Mouse (Mus musculus): ENCODE measurements around the gene Ccr6. TPM values are rescaled to one million over a fixed set of nuclear protein-coding genes. Genes with fewer than 3 reads are reported as not detected.
A peak's percentile ranks its signal among the peaks of the same experiment; 100 is the strongest.

Ccr6 gene
- total RNA-seq, 2 experiments from 2014 or later, result not detected

- no peak for DNase-seq (ENCODE audit: low spot score in 2 of 2)
- intact Hi-C loops (cut with DNase I), result no loop called here
These were observed 41.4 kb downstream of the Ccr6 start for GRCm38 (mm10) chr17:8277266-8277665.

- no peak for DNase-seq (ENCODE audit: low spot score in 2 of 2)
These were observed 42.5 kb downstream of the Ccr6 start for GRCm38 (mm10) chr17:8278356-8278755.

GRCm38 (mm10) chr17:8282821-8283525 lies 47.1 kb downstream of the Ccr6 start, which contains the start of gene Mpc1:
Gene Mpc1, plus strand, starts transcription at chr17:8282904.
- intact Hi-C loops (cut with DNase I), result loop anchor here (1.0 kb wide), 1 partner anchor 85 kb away; no protein-coding TSS in a partner anchor

More at GRCm38 (mm10) chr17:8278356-8278755, 42.5 kb downstream of the Ccr6 start:
- intact Hi-C loops (cut with DNase I), result no loop called here

GRCm38 (mm10) chr17:8283526-8284253 lies 47.8 kb downstream of the Ccr6 start:
- intact Hi-C loops (cut with DNase I), result loop anchor here (1.0 kb wide), 1 partner anchor 85 kb away; no protein-coding TSS in a partner anchor

More at GRCm38 (mm10) chr17:8282821-8283525, 47.1 kb downstream of the Ccr6 start, which contains the start of gene Mpc1:
- peak; percentile 94 to 97 for DNase-seq (ENCODE audit: low spot score in 2 of 2)

GRCm38 (mm10) chr17:8284254-8284661 lies 48.4 kb downstream of the Ccr6 start:
- peak in 1 of 2 experiments; percentile 24 for DNase-seq (ENCODE audit: low spot score in 2 of 2)
- intact Hi-C loops (cut with DNase I), result no loop called here

More at GRCm38 (mm10) chr17:8283526-8284253, 47.8 kb downstream of the Ccr6 start:
- DNase-seq (ENCODE audit: low spot score in 2 of 2), result peak; percentile 97

- DNase-seq (ENCODE audit: low spot score in 2 of 2), result no peak
- intact Hi-C loops (cut with DNase I), result no loop called here
These were observed 49.2 kb downstream of the Ccr6 start for GRCm38 (mm10) chr17:8285056-8285455.

GRCm38 (mm10) chr17:8286987-8287386 lies 51.1 kb downstream of the Ccr6 start:
- intact Hi-C loops (cut with DNase I), result no loop called here
- no peak for DNase-seq (ENCODE audit: low spot score in 2 of 2)

- DNase-seq (ENCODE audit: low spot score in 2 of 2), result no peak
- intact Hi-C loops (cut with DNase I), result no loop called here
These were observed 54.3 kb downstream of the Ccr6 start for GRCm38 (mm10) chr17:8289993-8290679.

GRCm38 (mm10) chr17:8290736-8291135 lies 54.9 kb downstream of the Ccr6 start:
- no peak for DNase-seq (ENCODE audit: low spot score in 2 of 2)

GRCm38 (mm10) chr17:8295825-8296224 lies 60.0 kb downstream of the Ccr6 start:
- DNase-seq (ENCODE audit: low spot score in 2 of 2), result no peak
- intact Hi-C loops (cut with DNase I), result no loop called here

More at GRCm38 (mm10) chr17:8290736-8291135, 54.9 kb downstream of the Ccr6 start:
- intact Hi-C loops (cut with DNase I), result no loop called here

GRCm38 (mm10) chr17:8296313-8296844 lies 60.5 kb downstream of the Ccr6 start:
- no peak for DNase-seq (ENCODE audit: low spot score in 2 of 2)
- intact Hi-C loops (cut with DNase I), result no loop called here

- intact Hi-C loops (cut with DNase I), result no loop called here
- DNase-seq (ENCODE audit: low spot score in 2 of 2), result no peak
These were observed 61.9 kb downstream of the Ccr6 start for GRCm38 (mm10) chr17:8297746-8298145.

- intact Hi-C loops (cut with DNase I), result no loop called here
- DNase-seq (ENCODE audit: low spot score in 2 of 2), result no peak
These were observed 62.4 kb downstream of the Ccr6 start for GRCm38 (mm10) chr17:8298281-8298680.

- intact Hi-C loops (cut with DNase I), result no loop called here
These were observed 63.7 kb downstream of the Ccr6 start for GRCm38 (mm10) chr17:8299524-8299923.

GRCm38 (mm10) chr17:8301515-8301914 lies 65.7 kb downstream of the Ccr6 start:
- intact Hi-C loops (cut with DNase I), result loop anchor here (5.0 kb wide), 1 partner anchor 34 kb away; no protein-coding TSS in a partner anchor
- no peak for DNase-seq (ENCODE audit: low spot score in 2 of 2)

More at GRCm38 (mm10) chr17:8299524-8299923, 63.7 kb downstream of the Ccr6 start:
- no peak for DNase-seq (ENCODE audit: low spot score in 2 of 2)

GRCm38 (mm10) chr17:8302772-8303438 lies 67.1 kb downstream of the Ccr6 start:
- peak in 1 of 2 experiments; percentile 12 for DNase-seq (ENCODE audit: low spot score in 2 of 2)
- intact Hi-C loops (cut with DNase I), result loop anchor here (5.0 kb wide), 1 partner anchor 36 kb away; no protein-coding TSS in a partner anchor

GRCm38 (mm10) chr17:8303671-8304070 lies 67.8 kb downstream of the Ccr6 start:
- intact Hi-C loops (cut with DNase I), result loop anchor here (5.0 kb wide), 1 partner anchor 36 kb away; no protein-coding TSS in a partner anchor
- no peak for DNase-seq (ENCODE audit: low spot score in 2 of 2)

GRCm38 (mm10) chr17:8305801-8306200 lies 70.0 kb downstream of the Ccr6 start:
- intact Hi-C loops (cut with DNase I), result no loop called here
- no peak for DNase-seq (ENCODE audit: low spot score in 2 of 2)
